21 mouse cellular contexts compared by ENCODE assay signal in genomic region chr2:141565986-141566385, GRCm38 (mm10).
"Had no signal": no experiment of that assay in that cellular context is flagged by ENCODE, and none has a peak within 500 bp of the region (broad histone marks: within the 10 kb centered on the region; RNA-seq: fewer than 3 reads in every experiment).

No protein-coding gene starts in this region.

- H3K4me1 ChIP-seq: lung, embryonic 15.5 days; midbrain, embryonic 10.5 days; midbrain, embryonic 12.5 days; neural tube, embryonic 13.5 days; neural tube, embryonic 15.5 days had no signal

- H3K4me3 ChIP-seq: lung, embryonic 15.5 days; midbrain, embryonic 10.5 days; midbrain, embryonic 12.5 days; myocyte; neural tube, embryonic 13.5 days; neural tube, embryonic 15.5 days had no signal

- H3K27ac ChIP-seq: lung, embryonic 15.5 days; macrophage; midbrain, embryonic 10.5 days; midbrain, embryonic 12.5 days; neural tube, embryonic 13.5 days; neural tube, embryonic 15.5 days had no signal

- H3K4me2 ChIP-seq: lung, embryonic 15.5 days; midbrain, embryonic 12.5 days; neural tube, embryonic 13.5 days; neural tube, embryonic 15.5 days had no signal

- H3K36me3 ChIP-seq: lung, embryonic 15.5 days; midbrain, embryonic 10.5 days; midbrain, embryonic 12.5 days; neural tube, embryonic 13.5 days; neural tube, embryonic 15.5 days had no signal

- ATAC-seq: lung, postnatal 0 days; midbrain, embryonic 16.5 days had no signal

- H3K9ac ChIP-seq: lung, embryonic 15.5 days; midbrain, embryonic 12.5 days; neural tube, embryonic 13.5 days; neural tube, embryonic 15.5 days had no signal

- H3K27me3 ChIP-seq: lung, embryonic 15.5 days; midbrain, embryonic 12.5 days; neural tube, embryonic 13.5 days; neural tube, embryonic 15.5 days had no signal

- DNase-seq: lung, adult 2 months; lung, postnatal 14 days; lung, postnatal 36 days; midbrain, embryonic 14.5 days; retina, postnatal 1 day; right cerebral cortex, adult 18-20 months; right cerebral cortex, postnatal 25 days; right cerebral cortex, postnatal 4 days; spleen, adult 18-20 months; thymus, adult 18-20 months; thymus, postnatal 14 days; thymus, postnatal 4 days had no signal

- H3K9me3 ChIP-seq: lung, embryonic 15.5 days; midbrain, embryonic 10.5 days; midbrain, embryonic 12.5 days; neural tube, embryonic 13.5 days; neural tube, embryonic 15.5 days had no signal
